Mouse (Mus musculus) liver (tissue): Measurements from ENCODE around the gene Ncln.
"Not testable (repeated sequence)": the region's sequence is repeated elsewhere in the genome, so short reads cannot be mapped to it uniquely, and the experiment has no call there.

Source experiments
- DNase-seq: peaks from one replicate; pipeline ENCODE4 v3.0.0-alpha.2; 2020; ENCODE audit warnings: mixed read lengths

Gene Ncln

DNA sequence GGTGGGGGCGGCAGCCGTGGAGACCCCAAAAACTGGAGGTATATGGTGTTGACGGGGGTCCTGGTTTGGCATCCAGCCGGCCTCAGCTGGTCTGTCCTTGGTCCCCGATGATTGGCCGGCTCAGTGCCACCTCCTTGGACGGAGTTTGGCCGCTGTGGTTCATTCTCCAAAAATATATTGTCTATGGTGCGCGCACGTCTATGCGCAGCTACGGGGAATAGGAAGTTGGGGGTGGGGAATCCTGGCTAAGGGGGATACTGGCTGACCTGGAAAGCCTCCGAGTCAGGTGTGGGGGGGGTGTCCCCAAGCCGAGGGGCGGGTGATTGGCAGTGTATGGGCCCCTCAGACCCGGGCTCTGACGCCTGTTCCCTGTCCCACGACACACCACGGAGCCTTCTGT, 35.7 kb downstream of the Ncln start:
- peak; percentile 2 for DNase-seq

DNA sequence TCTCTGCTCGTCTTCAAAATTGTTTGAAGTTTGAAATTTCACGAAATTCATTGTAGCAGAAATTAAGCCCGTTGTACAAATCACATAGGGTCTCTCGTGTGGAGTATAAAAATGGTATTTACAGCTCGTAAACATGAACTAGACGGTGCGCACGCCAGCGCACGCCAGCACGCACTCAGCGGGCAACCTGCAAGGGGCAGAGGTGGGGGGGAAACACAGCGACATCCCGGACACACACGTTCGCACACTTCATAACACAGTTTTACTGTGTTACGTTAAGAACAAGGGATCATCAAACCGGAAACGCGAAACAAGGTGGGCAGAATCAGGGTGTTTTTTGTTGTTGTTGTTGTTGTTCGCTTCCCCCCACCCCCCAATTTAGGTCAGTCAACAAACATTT, 36.8 kb downstream of the Ncln start:
- DNase-seq: no peak

DNA sequence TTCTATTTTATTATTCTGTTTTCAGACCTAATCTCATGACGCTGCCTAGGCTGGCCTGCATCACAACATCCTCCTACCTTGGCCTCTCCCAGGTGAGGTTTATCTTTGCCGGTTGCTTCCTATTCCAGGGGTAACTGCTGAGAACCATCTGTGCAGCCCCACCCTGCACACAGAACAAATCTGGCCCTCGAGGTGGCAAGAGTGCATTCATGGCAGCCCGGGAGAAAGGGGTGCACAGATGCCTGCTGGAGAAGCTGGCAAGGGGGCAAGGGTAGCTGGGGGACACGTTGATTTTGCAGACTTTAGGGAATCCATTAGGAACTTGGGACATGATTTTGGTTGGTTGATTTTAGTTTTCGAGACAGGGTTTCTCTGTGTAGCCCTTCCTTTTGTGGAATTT, 37.9 kb downstream of the Ncln start:
- DNase-seq: no peak

DNA sequence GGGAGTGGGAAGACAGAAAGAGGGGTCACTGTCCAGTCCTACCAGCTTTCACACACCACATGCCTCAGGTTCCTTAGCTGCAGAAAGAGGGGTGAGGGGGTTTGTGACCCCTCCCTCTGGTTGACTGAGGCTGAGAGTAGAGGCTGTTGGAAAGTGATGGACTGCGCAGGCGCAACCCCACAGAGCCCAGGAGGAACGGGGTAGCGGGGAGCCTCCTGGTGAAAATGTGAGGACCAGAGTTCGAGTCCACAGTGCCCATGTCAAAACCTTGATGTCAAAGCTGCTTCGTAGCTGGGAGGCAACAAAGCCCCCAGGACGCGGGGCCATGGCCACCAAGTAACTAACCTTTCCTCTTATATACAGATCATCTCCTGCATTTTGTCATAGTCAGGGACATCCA, 38.6 kb downstream of the Ncln start:
- no peak for DNase-seq

DNA sequence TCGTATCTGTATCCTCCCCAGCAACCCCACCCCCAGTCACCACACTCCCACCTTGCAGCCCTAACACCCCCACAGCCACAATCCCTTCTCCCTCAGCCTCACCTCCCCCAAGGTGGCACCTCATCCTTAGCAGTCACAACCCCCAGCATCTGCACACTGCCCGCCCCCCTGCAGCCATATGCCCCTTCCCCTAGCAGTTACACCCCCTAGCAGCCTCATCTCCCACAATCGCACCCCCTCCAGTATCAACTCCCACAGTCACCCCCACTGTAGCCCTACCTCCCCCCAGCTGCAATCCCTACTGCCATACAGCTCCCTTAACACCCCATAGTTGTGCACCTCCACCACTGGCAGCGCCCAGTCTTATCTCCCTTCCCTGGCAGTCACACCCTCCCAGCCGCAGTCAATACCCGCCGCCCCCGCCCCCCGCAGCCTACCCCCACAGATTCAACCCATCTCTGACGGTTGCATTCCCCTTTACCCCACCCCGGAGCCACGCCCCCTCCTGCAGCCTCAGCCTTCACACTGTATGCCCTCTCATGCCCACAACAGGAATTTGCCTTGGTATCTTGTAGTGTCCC, 39.1 kb downstream of the Ncln start:
- peak; percentile 40 for DNase-seq

DNA sequence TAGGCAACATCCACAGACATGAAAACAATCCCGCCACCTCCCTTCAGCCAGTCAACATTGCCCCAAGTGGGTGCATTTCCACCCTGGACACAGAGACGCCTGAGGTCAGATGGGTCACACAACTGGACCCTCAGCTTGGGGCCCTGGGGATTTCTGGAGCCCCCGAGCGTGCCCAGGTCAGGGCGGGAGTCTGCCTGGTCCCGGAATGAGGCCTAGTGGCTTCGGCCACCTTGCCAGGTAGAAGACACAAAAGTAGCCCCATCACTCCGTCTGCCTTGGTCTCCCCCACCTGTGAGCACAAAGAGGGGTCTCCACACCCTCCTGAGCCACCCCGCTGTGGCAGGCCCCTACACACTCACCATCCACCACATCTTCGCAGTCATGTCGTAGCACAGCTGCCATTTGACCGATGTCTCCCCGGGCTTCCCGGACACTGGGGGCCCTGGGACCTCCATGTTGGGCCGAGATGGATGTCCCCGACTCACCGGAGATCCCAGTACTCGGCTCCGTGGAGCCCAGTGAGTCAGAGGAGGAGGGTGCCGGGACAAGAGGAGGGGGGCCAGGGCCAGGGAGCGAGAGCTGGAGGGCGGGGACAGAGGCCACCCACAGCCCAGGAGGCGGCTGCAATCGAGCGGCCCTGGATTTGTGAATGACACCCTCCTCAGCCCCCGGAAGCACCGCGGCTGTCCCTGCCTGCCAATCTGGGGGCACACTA, 40.9 kb downstream of the Ncln start, which contains the start of gene Nfic:
Gene Nfic, minus strand, starts transcription at position 455 of the 715 bp plus-strand sequence.
- no peak for DNase-seq

DNA sequence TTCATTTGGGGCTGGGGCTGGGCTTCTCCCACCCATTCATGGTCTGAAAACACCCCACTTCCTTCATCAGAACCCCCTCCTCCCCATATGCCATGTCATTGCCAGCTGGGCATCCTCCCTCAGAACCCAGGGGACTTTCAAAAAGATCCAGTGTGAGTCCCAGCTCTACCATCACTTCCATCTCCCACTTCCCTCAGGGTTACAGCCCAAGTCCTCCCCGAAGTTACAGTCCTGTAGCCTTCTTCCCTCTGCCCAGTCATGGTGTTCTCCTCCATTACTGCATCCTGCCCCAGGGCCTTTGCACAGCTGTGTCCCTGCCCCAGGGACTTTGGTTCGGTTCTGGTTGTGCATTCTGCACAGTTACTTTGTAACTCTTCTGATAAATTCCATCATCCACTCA, 42.1 kb downstream of the Ncln start:
- no peak for DNase-seq

DNA sequence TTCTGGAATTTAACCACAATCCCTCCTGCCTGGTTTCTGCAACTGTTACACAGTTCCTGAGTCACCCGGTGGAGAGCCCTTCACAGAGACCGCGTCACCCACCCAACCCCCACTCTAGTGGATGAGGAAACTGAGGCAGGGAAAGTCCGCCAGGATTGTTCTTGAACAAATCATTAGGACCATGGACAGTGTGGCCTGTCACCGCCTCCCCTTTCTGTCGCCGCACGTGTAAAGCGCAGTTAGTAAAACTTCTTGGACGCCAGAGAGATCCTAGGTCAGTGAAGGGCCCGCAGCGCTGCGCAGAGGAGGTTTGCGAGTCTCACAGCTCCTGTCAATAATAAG, 43.3 kb downstream of the Ncln start:
- peak; percentile 2 for DNase-seq

DNA sequence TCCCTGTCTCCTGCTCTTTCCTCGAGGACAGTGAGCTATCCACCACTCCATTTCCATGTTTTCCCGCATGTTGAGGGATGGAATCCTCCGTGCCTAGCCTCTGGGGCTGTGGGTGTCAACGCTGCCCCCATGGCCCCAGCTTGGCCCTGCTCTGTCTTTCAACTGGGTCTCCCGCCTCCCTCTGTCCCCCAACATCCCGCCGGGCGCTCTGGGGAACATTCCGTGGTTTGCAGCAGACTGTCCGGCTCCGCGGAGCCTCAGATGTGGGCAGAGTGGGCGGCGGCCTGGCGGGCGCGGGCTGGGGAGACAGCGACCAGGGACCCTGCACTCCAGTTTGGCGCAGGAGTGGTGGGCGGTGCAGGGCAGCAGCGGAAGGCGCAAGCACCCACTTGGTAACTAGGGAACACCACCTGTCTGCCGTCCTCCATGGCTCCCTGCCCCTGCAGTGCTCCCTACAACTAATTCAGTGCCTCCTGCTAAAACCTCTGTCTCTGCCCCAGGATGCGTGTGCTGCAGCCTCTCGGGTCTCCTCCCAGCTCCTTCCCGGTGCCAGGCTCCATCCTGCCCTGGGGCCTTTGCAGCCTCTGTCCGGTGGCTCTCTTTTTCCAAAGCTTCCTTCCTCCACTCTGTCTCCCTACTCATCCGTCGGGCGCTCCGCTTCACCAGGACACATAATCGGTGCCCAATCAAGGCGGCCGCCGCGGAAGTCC, 43.8 kb downstream of the Ncln start:
- peak; percentile 4 for DNase-seq

DNA sequence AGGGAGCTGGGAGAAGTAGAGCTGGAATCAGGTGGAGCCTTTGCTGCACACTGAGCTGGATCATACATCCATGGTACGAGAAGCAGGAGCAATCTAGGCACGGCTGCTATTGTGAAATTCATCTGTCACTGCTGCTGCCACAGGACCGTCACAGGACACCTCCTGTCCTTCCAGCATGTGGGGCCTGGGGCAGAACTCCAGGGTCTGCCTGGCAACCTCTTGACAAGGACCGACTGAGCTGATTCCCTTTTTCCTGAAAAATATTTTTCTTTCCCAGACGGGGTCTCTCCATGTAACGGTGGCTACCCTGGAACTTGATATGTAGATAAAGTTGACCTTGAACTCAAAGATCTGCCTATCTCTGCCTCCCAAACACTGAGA, 44.8 kb downstream of the Ncln start:
- DNase-seq: peak; percentile 3

DNA sequence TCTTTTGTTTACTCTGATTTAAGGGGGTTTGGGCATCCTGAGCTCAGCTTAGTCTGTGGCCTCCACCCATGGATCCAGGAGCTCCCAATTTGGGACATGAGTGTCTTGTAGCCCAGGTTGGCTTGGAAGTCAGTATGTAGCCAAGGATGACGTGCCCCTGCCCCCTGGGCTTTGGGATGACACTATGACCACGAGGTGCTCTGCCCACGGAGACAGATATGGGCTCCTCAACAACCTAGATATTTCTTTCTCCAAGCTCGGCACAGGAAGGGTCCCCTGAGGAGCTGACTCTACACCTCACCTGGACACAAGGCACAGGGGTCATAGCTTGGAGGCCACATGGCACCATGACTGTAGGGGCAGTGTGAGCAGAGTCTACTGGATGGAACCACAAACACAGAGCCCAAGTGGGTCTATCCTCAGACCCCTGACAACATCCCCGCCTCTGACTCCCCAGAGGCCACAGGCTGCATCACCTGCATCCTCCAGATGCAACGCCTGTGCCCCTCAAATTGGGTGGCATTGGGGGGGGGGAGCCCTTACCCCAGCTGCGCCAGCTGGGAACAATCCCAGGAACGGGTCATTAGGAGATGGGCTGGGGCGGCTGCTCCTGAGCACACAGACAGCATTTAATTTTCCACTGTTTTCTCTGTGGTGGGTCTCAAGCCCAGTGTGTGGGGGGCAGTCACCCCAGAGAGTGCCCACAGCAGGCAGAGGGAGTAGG, 45.4 kb downstream of the Ncln start:
- DNase-seq: no peak

DNA sequence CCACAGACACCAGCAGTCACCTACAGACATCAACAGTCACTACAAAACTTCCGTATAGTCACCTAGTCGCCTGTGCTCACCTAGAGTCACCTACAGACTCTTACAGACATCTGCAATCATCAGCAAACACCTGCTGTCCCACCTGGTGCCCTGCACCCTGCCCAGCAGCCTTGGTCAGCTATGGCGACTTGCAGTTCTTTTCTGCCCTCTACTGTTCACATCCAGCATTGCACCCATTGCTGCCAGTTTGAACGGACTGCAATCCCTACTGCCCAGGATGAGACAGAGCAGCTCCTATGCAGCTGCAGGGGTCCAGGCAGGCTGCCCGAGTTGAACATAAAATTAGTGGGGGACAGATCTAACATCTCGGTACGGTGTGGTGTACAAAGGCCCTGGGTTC, 46.1 kb downstream of the Ncln start:
- DNase-seq: peak; percentile 85

DNA sequence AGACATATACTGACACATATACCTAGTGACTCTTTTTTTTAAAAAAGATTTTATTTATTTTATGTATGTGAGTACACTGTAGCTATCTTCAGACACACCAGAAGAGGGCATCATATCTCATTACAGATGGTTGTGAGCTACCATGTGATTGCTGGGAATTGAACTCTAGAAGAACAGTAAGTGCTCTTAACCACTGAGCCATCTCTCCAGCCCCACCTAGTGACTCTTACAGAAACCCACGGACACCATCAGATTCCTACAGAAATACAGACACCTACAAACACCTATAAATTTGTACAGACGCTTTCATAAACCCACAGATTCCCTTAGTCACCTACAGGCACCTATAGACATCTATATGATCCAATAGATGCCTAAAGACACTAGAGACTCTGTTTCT, 50.7 kb downstream of the Ncln start:
- DNase-seq: not testable (repeated sequence)

DNA sequence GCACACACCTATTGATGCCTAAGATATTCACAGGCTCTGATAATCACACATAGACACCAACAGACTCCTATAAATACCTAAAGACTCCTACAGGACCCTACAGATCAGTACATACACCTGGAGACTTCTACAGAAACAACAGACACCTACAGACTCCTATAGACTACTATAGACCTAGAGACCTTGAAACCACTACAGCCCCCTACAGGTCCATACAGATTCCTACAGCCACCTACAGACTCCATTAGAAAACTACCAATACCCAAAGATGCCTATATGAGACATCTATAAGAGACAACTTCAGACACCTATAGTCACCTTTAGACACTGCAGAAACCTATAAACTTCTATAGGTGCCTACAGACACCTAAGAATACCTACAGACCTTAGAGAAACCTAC, 55.2 kb downstream of the Ncln start:
- no peak for DNase-seq
